Mouse (Mus musculus) G1E (cell line): ENCODE data around the gene 1700001P01Rik. TPM values are rescaled to one million over a fixed set of nuclear protein-coding genes. Genes with fewer than 3 reads are reported as not detected.

Experiments used
- ATAC-seq: 2 replicates; pipeline ENCODE4 v1.8.0; 2016; ENCODE audit warnings: mild to moderate bottlenecking; ENCODE audit not compliant: insufficient number of reproducible peaks, poor library complexity, low FRiP score, severe bottlenecking; ENCODE audit errors: extremely low read depth
- DNase-seq: peaks from one replicate; pipeline ENCODE4 v3.0.0; 2012; ENCODE audit warnings: low spot score
- H3K27me3 ChIP-seq: 2 replicates; pipeline ENCODE4 v1.6.1; 2012; ENCODE audit warnings: mild to moderate bottlenecking, low read length, inconsistent platforms; ENCODE audit not compliant: insufficient read depth
- H3K36me3 ChIP-seq: replicated peaks from 2 replicates; pipeline ENCODE3; 2012; ENCODE audit warnings: mild to moderate bottlenecking, inconsistent platforms
- H3K4me1 ChIP-seq: 2 replicates; pipeline ENCODE4 v1.6.1; 2012; ENCODE audit warnings: low read depth, low read length, inconsistent platforms, mixed read lengths; ENCODE audit not compliant: insufficient read depth
- H3K4me3 ChIP-seq: 2 replicates; pipeline ENCODE4 v1.5.1; 2012; ENCODE audit warnings: low read depth, mild to moderate bottlenecking, inconsistent platforms, low read length, moderate library complexity, mixed read lengths
- H3K9me3 ChIP-seq: replicated peaks from 2 replicates; pipeline ENCODE4 v1.6.1; 2012; ENCODE audit warnings: inconsistent platforms
- CTCF ChIP-seq: IDR thresholded peaks from 2 replicates; pipeline ENCODE4 v1.5.1; 2012; ENCODE audit warnings: low read depth, low read length, inconsistent platforms, mixed read lengths
- GATA1 ChIP-seq: IDR thresholded peaks from 2 replicates; pipeline ENCODE4 v1.6.1; 2012; ENCODE audit warnings: borderline replicate concordance, low read length, inconsistent platforms, mixed read lengths
- GATA2 ChIP-seq: IDR thresholded peaks from 2 replicates; pipeline ENCODE4 v1.6.1; 2012; ENCODE audit warnings: low read depth, low read length, inconsistent platforms, borderline replicate concordance
- POLR2AphosphoS5 ChIP-seq: IDR thresholded peaks from 2 replicates; pipeline ENCODE4 v1.6.1; 2012; ENCODE audit warnings: low read depth, low read length, inconsistent platforms; ENCODE audit not compliant: insufficient replicate concordance
- TAL1 ChIP-seq: conservative IDR thresholded peaks from 2 replicates; pipeline ENCODE4 v1.6.1; 2012; ENCODE audit warnings: low read depth, low read length, inconsistent platforms, mixed read lengths
- polyA plus RNA-seq: library from polyadenylated mRNA; stranded (reverse); fragments of >175 nt; gene quantifications from 2 replicates; pipeline ENCODE4 v1.2.3, GENCODE M21; 2012
- total RNA-seq, 2 experiments: library from RNA; stranded (forward) in 1 of 2; stranded (reverse) in 1 of 2; fragments of 200-1000 nt in 1 of 2; fragments of >200 nt in 1 of 2; fragmentation: Nextera tagmentation in 1 of 2; gene quantifications; 2 replicates each; pipeline ENCODE4 v1.2.3; 2014 to 2017

1700001P01Rik gene
- total and polyA plus RNA-seq, 3 experiments = 0.09 to 0.33 TPM; not detected in 1

DNA sequence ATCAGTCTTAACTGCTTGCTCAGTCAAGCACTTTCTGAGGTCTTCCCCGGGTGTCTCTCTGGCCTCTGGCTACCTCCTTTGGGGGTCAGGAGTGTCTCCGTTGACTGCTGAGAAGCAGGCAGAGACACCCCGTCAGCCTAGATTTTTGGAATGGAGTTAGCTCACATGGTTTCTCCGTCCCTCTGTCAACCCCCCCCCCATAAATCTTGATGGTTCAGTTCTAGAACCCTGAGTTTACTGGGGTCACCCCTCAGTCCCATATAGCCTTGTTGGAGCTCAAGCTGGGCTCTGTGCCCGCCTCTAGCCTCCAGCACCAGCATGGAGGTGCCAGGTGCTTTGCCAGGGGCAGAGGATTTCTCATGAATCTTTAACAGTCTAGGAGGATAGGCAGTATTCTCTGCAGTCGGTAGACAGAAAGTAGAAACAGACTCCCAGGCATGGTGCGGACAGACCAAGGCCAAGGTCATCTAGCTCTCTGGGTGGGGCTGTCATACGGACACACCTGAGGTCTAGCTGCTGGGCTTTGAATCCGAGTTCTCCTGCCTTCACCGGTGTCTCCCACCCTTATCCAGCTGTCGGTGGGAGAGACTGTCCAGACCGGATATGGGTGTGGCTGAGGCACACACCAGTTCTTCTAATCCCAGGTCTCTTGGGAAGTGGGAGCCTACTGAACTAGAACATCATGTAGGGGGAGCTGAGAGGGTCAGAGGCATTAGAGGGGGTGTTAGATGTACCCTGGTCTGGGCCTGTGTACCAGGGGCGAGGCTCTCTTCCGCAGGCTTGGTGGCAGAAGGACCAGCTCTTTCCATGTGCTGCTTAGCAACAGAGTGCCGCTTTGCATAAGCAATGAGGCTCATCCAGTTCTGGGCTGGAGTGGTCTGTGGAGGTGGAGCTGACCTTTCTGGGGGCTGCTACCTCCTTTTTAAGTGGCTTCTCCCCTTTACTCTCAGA, 30.2 kb upstream of the 1700001P01Rik start:
- Histone ChIP-seq H3K4me3 (no peak overlapping the region), H3K36me3 (peaks cover 69% of the 10 kb centered on the region), H3K9me3 (no peaks in the 10 kb centered on the region), H3K27me3 (no peaks in the 10 kb centered on the region), H3K4me1 (peaks cover 59% of the 10 kb centered on the region)
- no peak for TF ChIP-seq GATA1
- ATAC-seq (no peak), DNase-seq (no peak)

DNA sequence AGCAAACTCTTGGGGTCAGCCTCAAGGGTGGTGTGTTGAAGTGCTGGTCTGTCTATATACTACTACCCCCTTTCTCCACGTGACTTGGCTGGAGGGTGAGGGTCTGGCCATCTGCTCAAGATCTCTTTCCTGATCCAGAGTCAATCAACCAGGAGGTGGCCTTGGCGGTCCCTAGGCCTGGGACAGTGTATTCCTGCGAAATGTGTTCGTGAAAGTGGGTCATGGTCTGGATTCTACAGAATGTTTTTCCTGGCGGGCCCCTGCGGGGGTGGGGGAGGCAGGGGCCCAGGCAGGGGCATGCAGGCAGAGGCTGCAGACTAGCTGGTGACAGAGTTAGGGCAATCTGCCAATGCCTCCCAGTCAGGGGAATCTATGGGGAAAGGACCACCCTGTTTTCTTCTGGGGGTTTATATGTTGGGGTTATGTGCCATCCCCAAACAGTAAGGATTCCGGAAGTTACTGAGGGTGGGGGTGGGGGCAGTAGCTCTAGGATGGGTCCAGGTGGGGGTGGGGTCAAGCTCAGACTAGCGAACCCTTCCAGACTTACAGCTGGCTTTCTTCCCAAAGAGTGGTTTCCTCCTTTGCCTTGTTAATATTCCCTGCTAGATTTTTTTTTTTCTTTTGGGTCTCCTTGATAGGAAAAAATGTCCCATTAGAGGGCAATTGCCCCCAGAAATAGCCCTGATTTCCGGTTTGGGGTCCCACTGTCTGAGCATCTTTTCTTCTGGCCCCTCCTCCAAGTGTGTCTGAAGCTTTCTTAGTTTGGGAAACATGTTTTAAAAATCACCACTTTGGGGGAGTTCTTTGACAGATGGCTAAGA, 29.3 kb upstream of the 1700001P01Rik start:
- no peak for TF ChIP-seq CTCF
- TF ChIP-seq GATA2 = no peak
- no peak for TF ChIP-seq GATA1
- no peak for TF ChIP-seq TAL1
- no peak for TF ChIP-seq POLR2AphosphoS5
- Histone ChIP-seq H3K4me1 (peaks cover 57% of the 10 kb centered on the region), H3K36me3 (peaks cover 62% of the 10 kb centered on the region), H3K27me3 (no peaks in the 10 kb centered on the region), H3K9me3 (no peaks in the 10 kb centered on the region), H3K4me3 (peak overlapping the region; percentile 47; the same call in 1 of the 2 replicates)
- ATAC-seq (no peak), DNase-seq (no peak)

DNA sequence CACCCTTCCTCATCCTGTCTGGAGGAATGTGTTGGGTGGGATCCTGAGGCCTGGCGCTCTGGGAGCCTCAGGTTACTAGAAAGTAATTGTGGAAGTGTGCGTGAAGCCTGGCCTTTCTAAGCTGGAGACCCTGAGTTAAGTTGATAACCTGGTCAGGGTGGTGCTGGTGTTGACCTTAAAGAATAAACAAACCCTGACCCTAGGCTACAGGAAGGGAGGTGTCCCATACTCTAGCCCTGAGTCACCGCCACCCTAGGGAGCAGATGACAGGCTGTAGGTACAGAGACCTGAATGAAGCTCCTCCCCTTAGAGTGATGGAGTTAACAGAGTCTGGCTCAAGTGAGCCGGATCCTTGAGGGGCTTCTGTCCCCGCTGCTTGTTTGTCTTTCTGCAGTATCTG, 28.1 kb upstream of the 1700001P01Rik start:
- no peak for ATAC-seq
- no peaks in the 10 kb centered on the region for H3K27me3 ChIP-seq
- TF ChIP-seq CTCF = no peak
- no peak for TF ChIP-seq GATA1
- TF ChIP-seq GATA2 = no peak
- TF ChIP-seq TAL1 = no peak
- no peak for TF ChIP-seq POLR2AphosphoS5
- no peak for DNase-seq
- H3K36me3 ChIP-seq = peaks cover 51% of the 10 kb centered on the region
- no peak overlapping the region for H3K4me3 ChIP-seq
- no peaks in the 10 kb centered on the region for H3K9me3 ChIP-seq
- peaks cover 55% of the 10 kb centered on the region for H3K4me1 ChIP-seq

DNA sequence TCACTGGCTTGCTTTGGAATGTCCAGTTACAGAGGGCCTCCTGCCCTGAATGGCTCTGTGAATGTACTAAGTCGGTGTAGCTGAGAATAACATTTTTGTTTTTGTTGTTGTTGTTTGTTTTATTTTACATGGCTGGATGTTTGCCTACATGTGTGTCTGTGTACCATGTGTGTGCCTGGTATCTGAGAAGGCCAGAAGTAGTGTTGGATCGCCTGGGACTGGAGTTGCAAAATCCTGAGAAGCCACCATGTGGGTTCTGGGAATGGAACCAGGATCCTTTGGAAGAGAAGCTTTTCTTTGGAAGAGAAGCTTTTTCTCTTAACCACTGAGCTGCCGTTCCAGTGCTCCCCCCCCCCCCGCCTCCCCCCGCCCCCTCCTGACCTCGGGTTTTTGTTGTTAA, 26.8 kb upstream of the 1700001P01Rik start:
- TF ChIP-seq TAL1 = no peak
- no peak for TF ChIP-seq CTCF
- TF ChIP-seq POLR2AphosphoS5 = no peak
- no peak for TF ChIP-seq GATA2
- TF ChIP-seq GATA1 = no peak
- Histone ChIP-seq H3K4me1 (peaks cover 61% of the 10 kb centered on the region), H3K27me3 (no peaks in the 10 kb centered on the region), H3K9me3 (no peaks in the 10 kb centered on the region), H3K4me3 (no peak overlapping the region), H3K36me3 (peaks cover 37% of the 10 kb centered on the region)
- ATAC-seq (no peak), DNase-seq (no peak)

DNA sequence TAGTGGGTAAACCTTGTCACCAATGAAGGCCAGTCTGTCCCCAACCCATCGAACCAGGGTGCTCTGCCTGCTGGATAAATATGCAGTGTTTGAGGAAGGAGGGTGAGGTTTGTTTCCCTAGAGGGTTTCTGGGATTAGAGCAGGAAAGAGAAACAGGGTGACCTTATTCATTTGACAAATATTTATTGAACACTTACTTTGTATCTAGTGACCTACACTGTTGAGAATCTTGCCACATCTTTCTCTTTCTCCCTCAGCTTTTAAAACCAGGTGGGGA, 26.4 kb upstream of the 1700001P01Rik start:
- TF ChIP-seq CTCF (no peak), GATA1 (no peak), POLR2AphosphoS5 (no peak), TAL1 (no peak), GATA2 (no peak)
- peaks cover 34% of the 10 kb centered on the region for H3K36me3 ChIP-seq
- no peak overlapping the region for H3K4me3 ChIP-seq
- no peaks in the 10 kb centered on the region for H3K9me3 ChIP-seq
- DNase-seq (no peak), ATAC-seq (no peak)
- no peaks in the 10 kb centered on the region for H3K27me3 ChIP-seq
- peaks cover 63% of the 10 kb centered on the region for H3K4me1 ChIP-seq

DNA sequence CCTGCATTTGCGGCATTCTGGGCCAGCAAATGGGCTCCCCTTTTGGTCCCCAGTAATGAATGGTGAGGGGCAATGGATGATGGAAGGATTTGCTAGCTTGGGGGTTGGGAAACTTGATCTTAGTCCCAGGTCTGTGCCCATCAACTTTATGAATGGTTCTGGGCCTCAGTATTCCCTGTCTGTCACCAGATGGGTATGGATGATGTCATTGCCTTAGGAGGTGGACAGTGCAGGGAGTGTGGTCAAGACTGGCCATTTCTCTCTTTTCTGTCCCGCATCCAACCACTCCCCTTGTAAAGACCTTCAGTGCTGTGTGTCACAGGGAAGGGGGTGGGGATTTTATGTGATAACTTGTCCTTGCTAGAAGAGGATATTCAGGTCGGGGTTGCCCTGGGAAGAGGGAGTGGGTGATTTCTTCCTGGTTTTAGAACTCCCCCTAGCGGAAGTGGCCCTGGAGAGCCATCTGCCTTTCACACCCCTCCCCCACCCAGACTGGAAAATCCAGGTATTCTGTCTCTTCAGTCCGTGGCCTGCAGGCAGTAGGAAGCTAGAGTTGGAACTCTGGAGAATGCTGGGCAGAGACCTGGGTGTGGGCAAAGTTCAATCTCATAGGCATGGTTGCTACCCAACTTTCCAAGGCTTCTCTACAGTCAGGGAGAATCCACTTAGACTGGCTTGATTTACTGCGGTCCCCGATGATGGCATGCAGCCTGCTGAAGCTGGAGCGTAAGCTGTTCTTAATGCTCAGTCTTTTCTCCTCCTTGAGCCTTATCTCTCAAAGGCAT, 25.9 kb upstream of the 1700001P01Rik start:
- H3K36me3 ChIP-seq = peaks cover 28% of the 10 kb centered on the region

More for the DNA sequence above, 25.9 kb upstream of the 1700001P01Rik start:
- H3K4me1 ChIP-seq = peaks cover 66% of the 10 kb centered on the region
- ATAC-seq (no peak), DNase-seq (no peak)
- peak overlapping the region; percentile 83; the same call in 1 of the 2 replicates for H3K4me3 ChIP-seq
- TF ChIP-seq GATA1 (no peak), CTCF (no peak), GATA2 (no peak), POLR2AphosphoS5 (no peak), TAL1 (no peak)
- no peaks in the 10 kb centered on the region for H3K9me3 ChIP-seq
- no peaks in the 10 kb centered on the region for H3K27me3 ChIP-seq
